Mouse (Mus musculus): ENCODE data around the gene Dmrt1. TPM values are rescaled to one million over a fixed set of nuclear protein-coding genes. Genes with fewer than 3 reads are reported as not detected.

The Dmrt1 gene
- polyA plus RNA-seq, 1 experiment from 2014 or later: not detected

DNA sequence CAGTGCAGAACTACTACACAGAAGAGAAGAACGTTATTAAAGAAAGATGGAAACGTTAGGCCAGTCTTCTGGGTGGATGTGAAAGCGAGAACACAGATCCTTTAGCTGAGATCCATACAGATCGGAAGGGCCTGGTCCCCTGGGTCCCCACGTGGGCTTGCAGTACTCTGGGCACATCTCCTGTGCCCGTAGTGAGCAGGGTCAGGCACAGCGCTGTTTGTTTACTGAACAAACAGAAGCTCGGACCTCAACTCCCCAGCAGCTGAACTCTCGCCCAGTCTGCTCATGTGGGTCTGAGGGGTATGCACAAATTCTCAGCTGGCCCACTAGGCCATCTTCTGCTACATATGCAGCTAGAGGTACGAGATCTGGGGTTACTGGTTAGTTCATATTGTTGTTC is 145.1 kb downstream of the Dmrt1 start:
- no peak for ATAC-seq (replicated peaks; ENCODE audit: low FRiP score, low TSS enrichment, low read depth)
- Histone ChIP-seq H3K36me3 (ENCODE audit: control insufficient read depth, insufficient read depth, low read length) (no peaks in the 10 kb centered on the region), H3K4me3 (ENCODE audit: low read depth, low read length) (no peak overlapping the region), H3K27ac (ENCODE audit: low read depth) (no peak overlapping the region), H3K9ac (ENCODE audit: low read length) (no peak overlapping the region), H3K9me3 (ENCODE audit: control insufficient read depth, low read length) (no peaks in the 10 kb centered on the region), H3K4me1 (replicated peaks; ENCODE audit: control insufficient read depth, insufficient read depth, low read length) (no peaks in the 10 kb centered on the region), H3K4me2 (ENCODE audit: low read length) (no peak overlapping the region), H3K27me3 (replicated peaks; ENCODE audit: control insufficient read depth, insufficient read depth, low read length) (0 out of 2 replicates have a peak, but pooled peaks cover 3% of the 10 kb centered on the region)
- no peak for DNase-seq (ENCODE audit: low spot score)
- 73% methylated on average over 10 of the region's 10 CpGs for WGBS

DNA sequence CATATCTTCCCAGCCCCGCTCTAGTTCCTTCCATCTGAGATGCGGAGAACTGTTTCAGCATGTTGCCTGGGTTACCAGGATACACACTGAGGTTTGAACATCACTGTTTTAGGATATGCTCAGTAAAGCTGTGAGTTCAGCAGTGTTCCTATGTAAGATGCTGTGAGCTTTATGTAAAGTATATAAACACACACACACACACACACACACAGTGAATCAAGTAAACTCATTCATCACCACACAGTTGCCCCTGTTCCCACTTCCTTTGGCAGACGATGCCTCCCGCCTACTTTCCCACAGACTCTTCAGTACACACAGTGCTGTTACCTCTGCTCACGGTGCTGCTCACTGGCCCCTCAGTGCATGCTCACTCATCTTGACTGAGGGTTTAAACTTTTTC is 147.1 kb downstream of the Dmrt1 start:
- Histone ChIP-seq H3K9me3 (ENCODE audit: control insufficient read depth, low read length) (no peaks in the 10 kb centered on the region), H3K27ac (ENCODE audit: low read depth) (no peak overlapping the region), H3K4me3 (ENCODE audit: low read depth, low read length) (no peak overlapping the region), H3K27me3 (replicated peaks; ENCODE audit: control insufficient read depth, insufficient read depth, low read length) (0 out of 2 replicates have a peak, but pooled peaks cover 3% of the 10 kb centered on the region), H3K4me2 (ENCODE audit: low read length) (no peak overlapping the region), H3K36me3 (ENCODE audit: control insufficient read depth, insufficient read depth, low read length) (no peaks in the 10 kb centered on the region), H3K4me1 (replicated peaks; ENCODE audit: control insufficient read depth, insufficient read depth, low read length) (no peaks in the 10 kb centered on the region), H3K9ac (ENCODE audit: low read length) (no peak overlapping the region)
- no peak for ATAC-seq (replicated peaks; ENCODE audit: low FRiP score, low TSS enrichment, low read depth)
- no peak for DNase-seq (ENCODE audit: low spot score)
- 65% methylated on average over 5 of the region's 5 CpGs for WGBS

Other genes starting within 250 kb of the Dmrt1 start
- gene Dmrt3, start 104.7 kb downstream of the Dmrt1 start, polyA plus RNA-seq (2014; fragmentation: Nextera tagmentation; extraction: Ambion mirVana): 0.45 and 0.69 TPM in 2 replicates
- gene Dmrt2, start 166.8 kb downstream of the Dmrt1 start, polyA plus RNA-seq (2014; fragmentation: Nextera tagmentation; extraction: Ambion mirVana): 0.18 TPM in 1 of 2 replicates, not detected in the other